Mouse (Mus musculus) stomach, postnatal 0 days (tissue): Measurements from ENCODE around the gene Syt13.

ENCODE experiments used
- CTCF ChIP-seq: IDR thresholded peaks from 2 replicates; pipeline ENCODE4 v1.5.1; 2016; ENCODE audit warnings: antibody characterized with exemption, low read depth, mild to moderate bottlenecking, moderate library complexity
- EP300 ChIP-seq: optimal IDR thresholded peaks from 2 replicates; pipeline ENCODE3; 2016; ENCODE audit warnings: antibody characterized with exemption

- TF ChIP-seq CTCF (no peak), EP300 (no peak)
Measured at GRCm38 (mm10) chr2:92915659-92916631, 1.0 kb downstream of the Syt13 start.
